Mouse (Mus musculus): ENCODE results near the gene Apol6.

Apol6 gene

GRCm38 (mm10) chr15:77044597-77045320 is at the start of gene Apol6:
Apol6 (plus strand) TSS chr15:77044729.
- in situ Hi-C loops (cut with MboI) = no loop called here

- in situ Hi-C loops (cut with MboI) = no loop called here
Observed at GRCm38 (mm10) chr15:76998048-76998447, 46.5 kb upstream of the Apol6 start.

GRCm38 (mm10) chr15:76998878-76999588 is 45.5 kb upstream of the Apol6 start:
- in situ Hi-C loops (cut with MboI) = no loop called here

GRCm38 (mm10) chr15:77003173-77003867 is 41.2 kb upstream of the Apol6 start:
- in situ Hi-C loops (cut with MboI) = no loop called here

- in situ Hi-C loops (cut with MboI) = no loop called here
Observed at GRCm38 (mm10) chr15:77003868-77004215, 40.7 kb upstream of the Apol6 start.

- in situ Hi-C loops (cut with MboI) = no loop called here
Observed at GRCm38 (mm10) chr15:77008851-77009250, 35.7 kb upstream of the Apol6 start.

- in situ Hi-C loops (cut with MboI) = no loop called here
Observed at GRCm38 (mm10) chr15:77013753-77014241, 30.7 kb upstream of the Apol6 start.

GRCm38 (mm10) chr15:77014431-77014830 is 30.1 kb upstream of the Apol6 start:
- in situ Hi-C loops (cut with MboI) = no loop called here

GRCm38 (mm10) chr15:77014985-77015384 is 29.5 kb upstream of the Apol6 start:
- in situ Hi-C loops (cut with MboI) = no loop called here

GRCm38 (mm10) chr15:77016509-77016908 is 28.0 kb upstream of the Apol6 start:
- in situ Hi-C loops (cut with MboI) = no loop called here

GRCm38 (mm10) chr15:77017897-77018296 is 26.6 kb upstream of the Apol6 start:
- in situ Hi-C loops (cut with MboI) = no loop called here

GRCm38 (mm10) chr15:77018740-77019340 is 25.7 kb upstream of the Apol6 start:
- in situ Hi-C loops (cut with MboI) = no loop called here

GRCm38 (mm10) chr15:77019533-77019932 is 25.0 kb upstream of the Apol6 start:
- in situ Hi-C loops (cut with MboI) = no loop called here

- in situ Hi-C loops (cut with MboI) = no loop called here
Observed at GRCm38 (mm10) chr15:77020136-77020535, 24.4 kb upstream of the Apol6 start.

GRCm38 (mm10) chr15:77021056-77021455 is 23.5 kb upstream of the Apol6 start:
- in situ Hi-C loops (cut with MboI) = no loop called here

GRCm38 (mm10) chr15:77021851-77022250 is 22.7 kb upstream of the Apol6 start:
- in situ Hi-C loops (cut with MboI) = no loop called here

- in situ Hi-C loops (cut with MboI) = no loop called here
Observed at GRCm38 (mm10) chr15:77022401-77022957, 22.1 kb upstream of the Apol6 start.

GRCm38 (mm10) chr15:77025884-77026583 is 18.5 kb upstream of the Apol6 start:
- in situ Hi-C loops (cut with MboI) = no loop called here

GRCm38 (mm10) chr15:77027117-77027516 is 17.4 kb upstream of the Apol6 start:
- in situ Hi-C loops (cut with MboI) = no loop called here

- in situ Hi-C loops (cut with MboI) = no loop called here
Observed at GRCm38 (mm10) chr15:77027675-77028074, 16.9 kb upstream of the Apol6 start.

- in situ Hi-C loops (cut with MboI) = no loop called here
Observed at GRCm38 (mm10) chr15:77029331-77029991, 15.1 kb upstream of the Apol6 start.
